Mouse (Mus musculus): ENCODE measurements around the gene Cryba2. TPM values are rescaled to one million over a fixed set of nuclear protein-coding genes. Genes with fewer than 3 reads are reported as not detected.

The Cryba2 gene
- total and polyA plus RNA-seq, 3 experiments = 0.30 to 0.55 TPM; not detected in 1

DNA sequence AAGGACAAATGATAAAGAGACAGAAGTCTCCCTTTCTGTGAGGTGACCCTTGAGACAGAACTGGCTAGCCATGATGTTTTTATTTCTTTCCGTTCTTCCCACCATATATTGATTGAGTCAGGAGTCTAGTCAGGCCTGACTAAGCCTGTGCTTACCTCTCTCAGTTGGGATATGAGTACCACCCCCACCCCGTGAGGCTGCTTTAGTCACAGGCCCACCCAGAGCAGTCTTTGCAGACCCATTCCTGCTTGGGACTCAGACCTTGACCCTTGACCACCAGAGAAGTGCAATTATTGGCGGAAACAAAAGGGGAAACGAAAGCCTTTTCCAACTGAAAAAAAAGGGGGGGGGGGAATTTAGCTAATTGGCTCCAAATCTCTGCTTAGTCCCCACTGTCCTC lies 35.3 kb downstream of the Cryba2 start:
- H3K4me3 ChIP-seq (replicated peaks in 1 of 3; ENCODE audit: low read depth in 2 of 3, low read length in 2 of 3, poor library complexity in 1 of 3) = no peak overlapping the region
- no peak overlapping the region for H3K4me2 ChIP-seq (ENCODE audit: insufficient read depth, low read depth, poor library complexity, severe bottlenecking)
- H3K79me2 ChIP-seq (replicated peaks; ENCODE audit: control insufficient read depth, extremely low read depth, insufficient read depth, poor library complexity, severe bottlenecking) = no peaks in the 10 kb centered on the region
- H3K9me3 ChIP-seq (replicated peaks; ENCODE audit: low read length) = peaks cover 14% of the 10 kb centered on the region
- peaks cover 3 to 30% of the 10 kb centered on the region in 2 experiments; a peak in 3 of 4 replicates for H3K4me1 ChIP-seq (ENCODE audit: control insufficient read depth in 1 of 2, insufficient read depth in 2 of 2)
- H3K27me3 ChIP-seq (replicated peaks) = no peaks in the 10 kb centered on the region
- no peak overlapping the region for H3K27ac ChIP-seq (ENCODE audit: insufficient read depth, low read depth)
- no peak for DNase-seq (ENCODE audit: extremely low read depth)
- dilution Hi-C loops (cut with MboI; ENCODE audit: extremely low pct_ligation_motif_present, extremely low pct_unique_long_range_greater_than_20kb, low sequenced_read_pairs) (no loop called here), in situ Hi-C loops (cut with MboI; ENCODE audit: low pct_ligation_motif_present, low pct_unique_long_range_greater_than_20kb, low sequenced_read_pairs) (no loop called here)
- H3K9ac ChIP-seq (ENCODE audit: insufficient read depth, low read depth) = no peak overlapping the region
- no peak for TF ChIP-seq CHD1 (IDR thresholded peaks at IDR 0.05; ENCODE audit: low read depth, low read length)
- no peak for TF ChIP-seq TBP (conservative IDR thresholded peaks at IDR 0.05; ENCODE audit: low read depth, low read length)
- no peak for TF ChIP-seq IRF4 (IDR thresholded peaks at IDR 0.05; ENCODE audit: low read depth, low read length)
- no peak for TF ChIP-seq USF1 (IDR thresholded peaks at IDR 0.05; ENCODE audit: low read depth, low read length)
- no peak for TF ChIP-seq MAX (IDR thresholded peaks at IDR 0.05; ENCODE audit: low read length)
- TF ChIP-seq RAD21 (IDR thresholded peaks at IDR 0.05; ENCODE audit: low read depth, low read length) = no peak
- TF ChIP-seq ZC3H11A (IDR thresholded peaks at IDR 0.05; ENCODE audit: low read depth, low read length) = no peak
- TF ChIP-seq MYC (IDR thresholded peaks at IDR 0.05; ENCODE audit: low read depth, low read length) = no peak
- H3K36me3 ChIP-seq (replicated peaks in 1 of 2; ENCODE audit: control insufficient read depth in 1 of 2, insufficient read depth in 1 of 2, low read length in 1 of 2) = no peaks in the 10 kb centered on the region

- Histone ChIP-seq H3K27ac (ENCODE audit: insufficient read depth, low read depth) (no peak overlapping the region), H3K27me3 (replicated peaks) (no peaks in the 10 kb centered on the region), H3K9me3 (replicated peaks; ENCODE audit: low read length) (peaks cover 14% of the 10 kb centered on the region), H3K4me2 (ENCODE audit: insufficient read depth, low read depth, poor library complexity, severe bottlenecking) (no peak overlapping the region), H3K9ac (ENCODE audit: insufficient read depth, low read depth) (no peak overlapping the region), H3K79me2 (replicated peaks; ENCODE audit: control insufficient read depth, extremely low read depth, insufficient read depth, poor library complexity, severe bottlenecking) (no peaks in the 10 kb centered on the region), H3K4me1 (ENCODE audit: control insufficient read depth in 1 of 2, insufficient read depth in 2 of 2) (peaks cover 3 to 35% of the 10 kb centered on the region in 2 experiments; a peak in 3 of 4 replicates), H3K4me3 (replicated peaks in 1 of 3; ENCODE audit: low read depth in 2 of 3, low read length in 2 of 3, poor library complexity in 1 of 3) (no peak overlapping the region), H3K36me3 (replicated peaks in 1 of 2; ENCODE audit: control insufficient read depth in 1 of 2, insufficient read depth in 1 of 2, low read length in 1 of 2) (no peaks in the 10 kb centered on the region)
- in situ Hi-C loops (cut with MboI; ENCODE audit: low pct_ligation_motif_present, low pct_unique_long_range_greater_than_20kb, low sequenced_read_pairs) (no loop called here), dilution Hi-C loops (cut with MboI; ENCODE audit: extremely low pct_ligation_motif_present, extremely low pct_unique_long_range_greater_than_20kb, low sequenced_read_pairs) (no loop called here)
- TF ChIP-seq USF1 (IDR thresholded peaks at IDR 0.05; ENCODE audit: low read depth, low read length) (no peak), MAX (IDR thresholded peaks at IDR 0.05; ENCODE audit: low read length) (no peak), POLR2AphosphoS2 (IDR thresholded peaks at IDR 0.05; ENCODE audit: low read depth, low read length) (no peak), TBP (conservative IDR thresholded peaks at IDR 0.05; ENCODE audit: low read depth, low read length) (no peak)
- DNase-seq (ENCODE audit: extremely low read depth) = no peak
Observed at GRCm38 (mm10) chr1:74857201-74857600, 35.7 kb downstream of the Cryba2 start.

GRCm38 (mm10) chr1:74856791-74857190 lies 36.2 kb downstream of the Cryba2 start:
- H3K27me3 ChIP-seq (replicated peaks) = peaks cover under 1% of the 10 kb centered on the region
- H3K4me2 ChIP-seq (ENCODE audit: insufficient read depth, low read depth, poor library complexity, severe bottlenecking) = no peak overlapping the region
- H3K4me1 ChIP-seq (ENCODE audit: control insufficient read depth in 1 of 2, insufficient read depth in 2 of 2) = peaks cover 3 to 39% of the 10 kb centered on the region in 2 experiments; a peak in 3 of 4 replicates
- DNase-seq (ENCODE audit: extremely low read depth) = no peak
- no peak overlapping the region for H3K4me3 ChIP-seq (replicated peaks in 1 of 3; ENCODE audit: low read depth in 2 of 3, low read length in 2 of 3, poor library complexity in 1 of 3)
- dilution Hi-C loops (cut with MboI; ENCODE audit: extremely low pct_ligation_motif_present, extremely low pct_unique_long_range_greater_than_20kb, low sequenced_read_pairs) = no loop called here
- H3K27ac ChIP-seq (ENCODE audit: insufficient read depth, low read depth) = no peak overlapping the region
- peaks cover 14% of the 10 kb centered on the region for H3K9me3 ChIP-seq (replicated peaks; ENCODE audit: low read length)
- no peaks in the 10 kb centered on the region for H3K36me3 ChIP-seq (replicated peaks in 1 of 2; ENCODE audit: control insufficient read depth in 1 of 2, insufficient read depth in 1 of 2, low read length in 1 of 2)
- H3K79me2 ChIP-seq (replicated peaks; ENCODE audit: control insufficient read depth, extremely low read depth, insufficient read depth, poor library complexity, severe bottlenecking) = no peaks in the 10 kb centered on the region
- no peak overlapping the region for H3K9ac ChIP-seq (ENCODE audit: insufficient read depth, low read depth)
- no peak for TF ChIP-seq POLR2A (IDR thresholded peaks at IDR 0.05; ENCODE audit: low read depth, low read length)
- in situ Hi-C loops (cut with MboI; ENCODE audit: low pct_ligation_motif_present, low pct_unique_long_range_greater_than_20kb, low sequenced_read_pairs) = no loop called here
